Mouse (Mus musculus) neural tube, embryonic 11.5 days (tissue): Measurements from ENCODE around the gene Ccr10. TPM values are rescaled to one million over a fixed set of nuclear protein-coding genes. Genes with fewer than 3 reads are reported as not detected.
A peak's percentile ranks its signal among the peaks of the same experiment; 100 is the strongest.

Source experiments
- ATAC-seq: fragments of 200-750 bp; cut with Nextera tagmentation; 2 replicates; pipeline ENCODE4 v1.8.0; 2017; ENCODE audit warnings: moderate number of reproducible peaks, mild to moderate bottlenecking, moderate TSS enrichment, moderate library complexity; ENCODE audit not compliant: insufficient read depth, low FRiP score, low TSS enrichment
- DNase-seq: peaks from one replicate; pipeline ENCODE4 v3.0.0-alpha.2; 2015; ENCODE audit warnings: low spot score
- H3K27ac ChIP-seq: fragments of 300-500 bp; sonication (generic); 2 replicates; pipeline ENCODE4 v1.5.1; 2014; ENCODE audit warnings: low read depth, mild to moderate bottlenecking, low read length
- H3K27me3 ChIP-seq: fragments of 300-500 bp; sonication (generic); 2 replicates; pipeline ENCODE4 v1.6.1; 2014; ENCODE audit warnings: mild to moderate bottlenecking, low read length, mixed read lengths; ENCODE audit not compliant: control insufficient read depth, insufficient read depth
- H3K36me3 ChIP-seq: fragments of 300-500 bp; sonication (generic); 2 replicates; pipeline ENCODE4 v1.6.1; 2014; ENCODE audit warnings: mild to moderate bottlenecking, low read length, moderate library complexity, mixed read lengths; ENCODE audit not compliant: control insufficient read depth, insufficient read depth
- H3K4me1 ChIP-seq: fragments of 300-500 bp; sonication (generic); 2 replicates; pipeline ENCODE4 v1.6.1; 2014; ENCODE audit warnings: low read length, mixed read lengths; ENCODE audit not compliant: control insufficient read depth, insufficient read depth
- H3K4me2 ChIP-seq: fragments of 300-500 bp; sonication (generic); 2 replicates; pipeline ENCODE4 v1.6.1; 2014; ENCODE audit warnings: low read depth, mild to moderate bottlenecking, moderate library complexity
- H3K4me3 ChIP-seq: fragments of 300-500 bp; sonication (generic); 2 replicates; pipeline ENCODE4 v1.5.1; 2014; ENCODE audit warnings: low read depth, low read length
- H3K9ac ChIP-seq: fragments of 300-500 bp; sonication (generic); 2 replicates; pipeline ENCODE4 v1.6.1; 2014; ENCODE audit warnings: mild to moderate bottlenecking, low read length
- H3K9me3 ChIP-seq: fragments of 300-500 bp; sonication (generic); 2 replicates; pipeline ENCODE4 v1.6.1; 2016; ENCODE audit warnings: low read length; ENCODE audit not compliant: control insufficient read depth
- WGBS: fragments of 180-500 bp; shearing (Covaris S2); extraction: QIAGEN DNeasy Blood & Tissue Kit; methylation state at CpG from one replicate; pipeline ENCODE4 v1.1.7; 2014; 5-methylcytosine and 5-hydroxymethylcytosine counted together
- polyA plus RNA-seq: library from polyadenylated mRNA; unstranded; fragments of >200 nt; fragmentation: Nextera tagmentation; extraction: Ambion mirVana; gene quantifications from 2 replicates; pipeline ENCODE4 v1.2.1, GENCODE M21; 2014

The Ccr10 gene
- polyA plus RNA-seq, 1 experiment from 2014 or later, result 0.44 TPM

DNA sequence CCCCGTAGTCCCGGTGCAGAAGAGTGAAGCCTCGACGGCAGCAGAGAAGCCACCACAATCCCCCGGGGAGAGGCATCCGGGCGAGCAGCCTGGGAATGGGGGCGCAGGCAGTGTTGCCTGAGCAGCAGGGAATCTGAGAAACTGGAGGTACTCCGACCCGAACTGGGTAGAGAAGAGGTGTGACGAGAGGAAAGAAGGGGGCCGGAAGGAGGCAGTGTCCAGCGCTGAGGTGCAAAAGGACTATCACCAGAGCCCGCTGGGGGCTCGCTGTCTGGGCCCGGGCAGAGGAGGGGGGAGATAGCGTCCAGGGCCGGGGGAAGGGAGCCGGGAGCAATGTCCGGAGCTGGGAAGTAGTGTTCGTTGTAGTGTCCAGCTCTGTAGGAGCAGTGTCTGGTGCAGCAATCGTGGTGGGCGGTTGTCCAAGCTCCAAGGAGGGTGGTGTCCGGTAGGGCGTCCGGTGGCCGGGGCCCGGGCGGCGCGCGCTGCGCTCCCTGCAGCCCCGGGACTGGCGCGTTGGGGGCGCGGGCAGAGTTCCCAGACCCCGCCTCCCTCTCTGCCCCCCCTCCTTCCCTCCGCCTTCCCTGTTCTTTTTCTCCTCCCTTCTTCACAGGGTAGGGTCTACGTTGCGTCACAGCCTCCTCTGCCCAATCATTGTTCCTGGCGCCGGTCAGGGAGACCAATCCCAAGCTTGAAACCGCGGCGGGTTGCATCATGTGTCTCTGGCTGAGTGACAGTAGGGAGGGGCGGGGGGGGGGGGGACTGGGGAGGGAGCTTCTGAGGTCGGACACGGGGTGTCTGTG lies 4.2 kb downstream of the Ccr10 start, which contains the start of gene Plekhh3:
Gene Plekhh3, minus strand, starts transcription at position 541 of the 800 bp plus-strand sequence.
- peaks cover 68% of the 10 kb centered on the region for H3K27me3 ChIP-seq
- peak within 1 kb of the TSS; percentile 57; the same call in 1 of the 2 replicates for H3K27ac ChIP-seq
- H3K9me3 ChIP-seq, result no peaks in the 10 kb centered on the region
- peak within 1 kb of the TSS; percentile 76 for H3K4me2 ChIP-seq
- DNase-seq (peak; percentile 94), ATAC-seq (peak; percentile 96)
- H3K4me1 ChIP-seq, result peaks cover 19% of the 10 kb centered on the region
- peak within 1 kb of the TSS; percentile 65 for H3K4me3 ChIP-seq
- no peaks in the 10 kb centered on the region for H3K36me3 ChIP-seq
- 1% methylated on average over 36 of the region's 50 CpGs for WGBS
- peak within 1 kb of the TSS; percentile 58 for H3K9ac ChIP-seq

- under 1% methylated on average over 35 of the region's 35 CpGs for WGBS
- ATAC-seq (no peak), DNase-seq (no peak)
- Histone ChIP-seq H3K9ac (peak within 1 kb of the TSS; percentile 58), H3K4me1 (peaks cover 19% of the 10 kb centered on the region), H3K9me3 (no peaks in the 10 kb centered on the region), H3K27ac (peak within 1 kb of the TSS; percentile 15; the same call in 1 of the 2 replicates), H3K36me3 (no peaks in the 10 kb centered on the region), H3K27me3 (peaks cover 72% of the 10 kb centered on the region), H3K4me2 (peak within 1 kb of the TSS; percentile 76), H3K4me3 (peak within 1 kb of the TSS; percentile 65)
Measured at GRCm38 (mm10) chr11:101170354-101170810, 4.9 kb downstream of the Ccr10 start, which contains the start of gene Cntnap1. Gene Cntnap1 (plus strand): TSS chr11:101170523.

GRCm38 (mm10) chr11:101169301-101170107 lies 5.7 kb downstream of the Ccr10 start:
- H3K36me3 ChIP-seq, result no peaks in the 10 kb centered on the region
- peaks cover 72% of the 10 kb centered on the region for H3K27me3 ChIP-seq
- DNase-seq, result no peak
- ATAC-seq, result no peak
- peak overlapping the region; percentile 76 for H3K4me2 ChIP-seq
- no peak overlapping the region; the same call in 1 of the 2 replicates for H3K9ac ChIP-seq
- peaks cover 19% of the 10 kb centered on the region for H3K4me1 ChIP-seq
- peak overlapping the region; percentile 65 for H3K4me3 ChIP-seq
- WGBS, result 11% methylated on average over 17 of the region's 17 CpGs
- H3K9me3 ChIP-seq, result no peaks in the 10 kb centered on the region
- no peak overlapping the region for H3K27ac ChIP-seq

DNA sequence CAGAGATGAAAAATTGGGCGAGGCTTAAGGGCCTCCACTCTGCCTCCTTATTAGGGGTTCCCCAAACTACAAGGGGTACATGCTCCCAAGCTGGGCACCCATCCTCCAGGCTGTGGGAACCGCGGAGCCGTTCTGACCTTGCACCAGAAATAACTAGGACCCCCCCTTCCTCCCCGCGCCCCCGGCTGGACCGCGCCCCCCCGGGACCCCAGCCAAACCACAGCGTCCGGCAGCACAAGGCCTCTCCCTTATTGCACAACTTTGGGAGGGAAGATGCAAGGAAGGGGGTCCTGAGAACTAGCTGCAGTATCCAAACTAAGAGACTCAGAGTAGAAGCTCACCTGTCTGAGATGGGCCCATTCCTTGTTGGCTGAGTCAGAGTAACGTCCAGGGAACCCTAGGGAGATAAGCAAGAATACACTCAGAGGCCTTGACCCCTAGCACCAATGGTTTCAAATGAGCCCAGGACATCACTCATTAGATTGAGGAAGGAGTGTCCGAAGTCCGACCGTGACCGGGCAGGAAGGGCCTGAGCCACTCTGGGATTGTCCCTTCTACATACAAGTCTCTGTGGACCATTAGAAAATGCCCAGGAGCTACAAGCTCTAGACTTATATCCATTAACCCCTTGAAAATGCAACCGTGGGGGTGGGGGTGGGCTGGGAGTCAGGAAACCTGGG lies 6.8 kb downstream of the Ccr10 start:
- Histone ChIP-seq H3K9me3 (no peaks in the 10 kb centered on the region), H3K9ac (no peak overlapping the region), H3K36me3 (no peaks in the 10 kb centered on the region), H3K27me3 (peaks cover 77% of the 10 kb centered on the region), H3K27ac (no peak overlapping the region), H3K4me2 (no peak overlapping the region), H3K4me3 (no peak overlapping the region), H3K4me1 (peaks cover 19% of the 10 kb centered on the region)
- no peak for DNase-seq
- 58% methylated on average over 18 of the region's 18 CpGs for WGBS
- no peak for ATAC-seq

DNA sequence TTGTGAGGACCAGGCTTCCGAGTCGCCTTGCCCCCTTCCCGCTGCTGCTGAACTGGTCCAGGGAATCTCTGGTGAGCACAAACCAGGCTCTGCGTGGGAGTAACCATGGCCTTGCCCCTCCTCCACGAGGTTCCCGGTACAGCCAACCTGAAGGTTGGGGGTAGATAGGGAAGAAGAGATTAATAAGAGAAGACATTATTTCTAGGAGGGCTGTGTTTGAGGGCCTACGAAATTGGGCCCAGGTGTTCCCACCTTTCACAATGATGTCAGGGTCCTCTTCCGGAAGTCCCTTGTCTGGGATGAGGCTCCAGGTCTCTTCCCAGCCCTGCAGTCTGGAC lies 7.3 kb downstream of the Ccr10 start:
- no peak overlapping the region for H3K4me3 ChIP-seq
- DNase-seq (no peak), ATAC-seq (no peak)
- peaks cover 77% of the 10 kb centered on the region for H3K27me3 ChIP-seq
- no peaks in the 10 kb centered on the region for H3K36me3 ChIP-seq
- 45% methylated on average over 8 of the region's 8 CpGs for WGBS
- H3K27ac ChIP-seq, result no peak overlapping the region
- no peak overlapping the region for H3K4me2 ChIP-seq
- no peak overlapping the region for H3K9ac ChIP-seq
- peaks cover 16% of the 10 kb centered on the region for H3K4me1 ChIP-seq
- no peaks in the 10 kb centered on the region for H3K9me3 ChIP-seq

DNA sequence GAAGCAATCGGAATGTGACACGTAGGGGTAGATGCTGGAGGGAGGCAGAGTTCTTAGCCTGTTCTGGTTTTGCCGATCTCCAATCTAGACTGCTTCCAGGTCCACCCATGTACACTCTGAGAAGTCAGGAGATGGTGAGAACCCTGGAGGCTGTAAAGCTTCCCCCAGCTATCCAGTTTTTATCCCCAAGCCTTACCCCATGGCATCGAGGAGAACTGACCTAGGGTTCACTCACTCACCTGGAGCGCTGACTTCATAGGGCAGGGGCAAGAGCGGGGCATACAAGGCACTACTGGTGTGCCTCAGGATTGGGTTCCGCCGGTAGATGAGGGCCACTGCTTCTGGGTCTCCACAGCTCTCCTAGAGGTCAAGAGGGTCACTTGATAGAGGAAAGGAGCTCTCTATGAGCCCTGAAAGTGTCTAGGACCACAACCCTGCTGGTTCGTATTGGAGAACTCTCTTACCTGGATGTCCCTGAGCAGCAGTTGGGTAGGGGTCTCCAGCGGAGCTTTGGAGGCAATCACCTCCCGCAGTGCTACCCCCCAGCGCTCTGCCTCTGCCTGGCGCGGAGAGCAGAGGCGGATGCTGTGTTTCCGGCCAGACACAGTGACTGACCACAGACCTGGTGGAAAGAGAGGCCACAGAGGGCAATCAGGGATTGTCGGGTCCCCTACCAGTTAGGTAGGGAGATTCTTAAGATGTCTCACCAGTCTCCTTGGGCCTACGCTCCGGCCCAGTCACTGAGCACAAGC lies 7.9 kb downstream of the Ccr10 start:
- Histone ChIP-seq H3K4me2 (no peak overlapping the region), H3K36me3 (no peaks in the 10 kb centered on the region), H3K4me3 (no peak overlapping the region), H3K4me1 (peaks cover 15% of the 10 kb centered on the region), H3K9me3 (no peaks in the 10 kb centered on the region), H3K27me3 (peaks cover 81% of the 10 kb centered on the region), H3K9ac (no peak overlapping the region), H3K27ac (no peak overlapping the region)
- ATAC-seq (no peak), DNase-seq (no peak)
- 33% methylated on average over 19 of the region's 19 CpGs for WGBS

GRCm38 (mm10) chr11:101166357-101166756 lies 8.9 kb downstream of the Ccr10 start:
- H3K4me3 ChIP-seq, result no peak overlapping the region
- peaks cover 86% of the 10 kb centered on the region for H3K27me3 ChIP-seq
- WGBS, result 37% methylated on average over 14 of the region's 14 CpGs
- peaks cover 15% of the 10 kb centered on the region for H3K4me1 ChIP-seq
- ATAC-seq (no peak), DNase-seq (no peak)
- no peak overlapping the region for H3K27ac ChIP-seq
- H3K9me3 ChIP-seq, result no peaks in the 10 kb centered on the region
- H3K9ac ChIP-seq, result no peak overlapping the region
- no peaks in the 10 kb centered on the region for H3K36me3 ChIP-seq
- H3K4me2 ChIP-seq, result no peak overlapping the region
